Mouse (Mus musculus): Measurements from ENCODE around the gene Ptprm. TPM values are rescaled to one million over a fixed set of nuclear protein-coding genes. Genes with fewer than 3 reads are reported as not detected.

Gene Ptprm
- polyA plus RNA-seq, 1 experiment from 2014 or later: 7.0 TPM

GRCm38 (mm10) chr17:67363377-67364070 lies 9.3 kb upstream of the Ptprm start:
- H3K9me3 ChIP-seq (ENCODE audit: control insufficient read depth, low read length): no peaks in the 10 kb centered on the region
- 78% methylated on average over 11 of the region's 11 CpGs for WGBS
- ATAC-seq: no peak
- H3K4me3 ChIP-seq (ENCODE audit: low read length): no peak overlapping the region
- no peak overlapping the region for H3K9ac ChIP-seq (ENCODE audit: low read depth, low read length)
- H3K4me2 ChIP-seq (ENCODE audit: low read depth, low read length): no peak overlapping the region
- H3K27ac ChIP-seq (ENCODE audit: low read length): no peak overlapping the region
- no peaks in the 10 kb centered on the region for H3K27me3 ChIP-seq (replicated peaks; ENCODE audit: control insufficient read depth, insufficient read depth, low read length)
- no peaks in the 10 kb centered on the region for H3K36me3 ChIP-seq (ENCODE audit: control insufficient read depth, insufficient read depth, low read length)
- H3K4me1 ChIP-seq (ENCODE audit: control insufficient read depth, insufficient read depth, low read length): no peaks in the 10 kb centered on the region

- H3K4me1 ChIP-seq (ENCODE audit: control insufficient read depth, insufficient read depth, low read length): no peaks in the 10 kb centered on the region
- H3K9ac ChIP-seq (ENCODE audit: low read depth, low read length): no peak overlapping the region
- H3K9me3 ChIP-seq (ENCODE audit: control insufficient read depth, low read length): no peaks in the 10 kb centered on the region
- H3K27ac ChIP-seq (ENCODE audit: low read length): no peak overlapping the region
- H3K4me3 ChIP-seq (ENCODE audit: low read length): no peak overlapping the region
- WGBS: 91% methylated on average over 6 of the region's 6 CpGs
- no peaks in the 10 kb centered on the region for H3K27me3 ChIP-seq (replicated peaks; ENCODE audit: control insufficient read depth, insufficient read depth, low read length)
- H3K4me2 ChIP-seq (ENCODE audit: low read depth, low read length): no peak overlapping the region
- no peaks in the 10 kb centered on the region for H3K36me3 ChIP-seq (ENCODE audit: control insufficient read depth, insufficient read depth, low read length)
- ATAC-seq: no peak
Observed at GRCm38 (mm10) chr17:67362131-67362530, 7.9 kb upstream of the Ptprm start.

GRCm38 (mm10) chr17:67360606-67361005 lies 6.3 kb upstream of the Ptprm start:
- 24% methylated on average over 3 of the region's 3 CpGs for WGBS
- H3K27me3 ChIP-seq (replicated peaks; ENCODE audit: control insufficient read depth, insufficient read depth, low read length): no peaks in the 10 kb centered on the region
- no peak overlapping the region for H3K4me2 ChIP-seq (ENCODE audit: low read depth, low read length)
- no peak overlapping the region for H3K27ac ChIP-seq (ENCODE audit: low read length)
- no peaks in the 10 kb centered on the region for H3K9me3 ChIP-seq (ENCODE audit: control insufficient read depth, low read length)
- H3K36me3 ChIP-seq (ENCODE audit: control insufficient read depth, insufficient read depth, low read length): no peaks in the 10 kb centered on the region
- no peaks in the 10 kb centered on the region for H3K4me1 ChIP-seq (ENCODE audit: control insufficient read depth, insufficient read depth, low read length)
- H3K9ac ChIP-seq (ENCODE audit: low read depth, low read length): no peak overlapping the region
- H3K4me3 ChIP-seq (ENCODE audit: low read length): no peak overlapping the region
- ATAC-seq: no peak

- Histone ChIP-seq H3K4me2 (ENCODE audit: low read depth, low read length) (no peak overlapping the region), H3K9ac (ENCODE audit: low read depth, low read length) (no peak overlapping the region), H3K36me3 (ENCODE audit: control insufficient read depth, insufficient read depth, low read length) (no peaks in the 10 kb centered on the region), H3K9me3 (ENCODE audit: control insufficient read depth, low read length) (no peaks in the 10 kb centered on the region), H3K27ac (ENCODE audit: low read length) (no peak overlapping the region), H3K27me3 (replicated peaks; ENCODE audit: control insufficient read depth, insufficient read depth, low read length) (no peaks in the 10 kb centered on the region; the same call in 1 of the 2 replicates), H3K4me3 (ENCODE audit: low read length) (no peak overlapping the region), H3K4me1 (ENCODE audit: control insufficient read depth, insufficient read depth, low read length) (no peaks in the 10 kb centered on the region)
- no peak for ATAC-seq
- 86% methylated on average over 5 of the region's 5 CpGs for WGBS
Observed at GRCm38 (mm10) chr17:67359578-67359977, 5.3 kb upstream of the Ptprm start.

GRCm38 (mm10) chr17:67358541-67358940 lies 4.3 kb upstream of the Ptprm start:
- Histone ChIP-seq H3K4me2 (ENCODE audit: low read depth, low read length) (no peak overlapping the region), H3K27me3 (replicated peaks; ENCODE audit: control insufficient read depth, insufficient read depth, low read length) (no peaks in the 10 kb centered on the region; the same call in 1 of the 2 replicates), H3K36me3 (ENCODE audit: control insufficient read depth, insufficient read depth, low read length) (no peaks in the 10 kb centered on the region), H3K27ac (ENCODE audit: low read length) (no peak overlapping the region), H3K4me3 (ENCODE audit: low read length) (no peak overlapping the region), H3K9me3 (ENCODE audit: control insufficient read depth, low read length) (no peaks in the 10 kb centered on the region), H3K4me1 (ENCODE audit: control insufficient read depth, insufficient read depth, low read length) (no peaks in the 10 kb centered on the region), H3K9ac (ENCODE audit: low read depth, low read length) (no peak overlapping the region)
- 66% methylated on average over 7 of the region's 7 CpGs for WGBS
- no peak for ATAC-seq

GRCm38 (mm10) chr17:67357191-67357590 lies 2.9 kb upstream of the Ptprm start:
- 78% methylated on average over 4 of the region's 4 CpGs for whole genome bisulfite sequencing
- no peak for ATAC-seq
- Histone ChIP-seq H3K4me3 (ENCODE audit: low read length) (no peak overlapping the region), H3K27me3 (replicated peaks; ENCODE audit: control insufficient read depth, insufficient read depth, low read length) (peaks cover 8% of the 10 kb centered on the region; the same call in 1 of the 2 replicates), H3K36me3 (ENCODE audit: control insufficient read depth, insufficient read depth, low read length) (no peaks in the 10 kb centered on the region), H3K9ac (ENCODE audit: low read depth, low read length) (no peak overlapping the region), H3K4me1 (ENCODE audit: control insufficient read depth, insufficient read depth, low read length) (peaks cover 5% of the 10 kb centered on the region; the same call in 1 of the 2 replicates), H3K4me2 (ENCODE audit: low read depth, low read length) (no peak overlapping the region), H3K27ac (ENCODE audit: low read length) (no peak overlapping the region), H3K9me3 (ENCODE audit: control insufficient read depth, low read length) (no peaks in the 10 kb centered on the region)

- Histone ChIP-seq H3K27me3 (replicated peaks; ENCODE audit: control insufficient read depth, insufficient read depth, low read length) (peaks cover 11% of the 10 kb centered on the region; the same call in 1 of the 2 replicates), H3K27ac (ENCODE audit: low read length) (no peak overlapping the region), H3K4me3 (ENCODE audit: low read length) (peak overlapping the region; percentile 81; the same call in 1 of the 2 replicates), H3K9ac (ENCODE audit: low read depth, low read length) (no peak overlapping the region; the same call in 1 of the 2 replicates), H3K9me3 (ENCODE audit: control insufficient read depth, low read length) (no peaks in the 10 kb centered on the region), H3K4me1 (ENCODE audit: control insufficient read depth, insufficient read depth, low read length) (peaks cover 12% of the 10 kb centered on the region), H3K36me3 (ENCODE audit: control insufficient read depth, insufficient read depth, low read length) (no peaks in the 10 kb centered on the region), H3K4me2 (ENCODE audit: low read depth, low read length) (0 out of 2 replicates have a peak overlapping the region, but pooled peaks have one; percentile 6)
- no peak for ATAC-seq
- WGBS: 37% methylated on average over 5 of the region's 5 CpGs
Observed at GRCm38 (mm10) chr17:67355251-67355650, 994 bp upstream of the Ptprm start.

- under 1% methylated on average over 58 of the region's 68 CpGs for WGBS
- Histone ChIP-seq H3K9me3 (ENCODE audit: control insufficient read depth, low read length) (no peaks in the 10 kb centered on the region), H3K9ac (ENCODE audit: low read depth, low read length) (peak overlapping the region; percentile 84), H3K27me3 (replicated peaks; ENCODE audit: control insufficient read depth, insufficient read depth, low read length) (peaks cover 11% of the 10 kb centered on the region; the same call in 1 of the 2 replicates), H3K27ac (ENCODE audit: low read length) (peak overlapping the region; percentile 51), H3K36me3 (ENCODE audit: control insufficient read depth, insufficient read depth, low read length) (no peaks in the 10 kb centered on the region), H3K4me1 (ENCODE audit: control insufficient read depth, insufficient read depth, low read length) (peaks cover 12% of the 10 kb centered on the region), H3K4me3 (ENCODE audit: low read length) (peak overlapping the region; percentile 81), H3K4me2 (ENCODE audit: low read depth, low read length) (peak overlapping the region; percentile 93)
- ATAC-seq: peak; percentile 61
Observed at GRCm38 (mm10) chr17:67353796-67354450, 334 bp downstream of the Ptprm start.

- no peaks in the 10 kb centered on the region for H3K36me3 ChIP-seq (ENCODE audit: control insufficient read depth, insufficient read depth, low read length)
- H3K9me3 ChIP-seq (ENCODE audit: control insufficient read depth, low read length): no peaks in the 10 kb centered on the region
- H3K4me1 ChIP-seq (ENCODE audit: control insufficient read depth, insufficient read depth, low read length): peaks cover 12% of the 10 kb centered on the region
- H3K4me2 ChIP-seq (ENCODE audit: low read depth, low read length): peak overlapping the region; percentile 93
- H3K9ac ChIP-seq (ENCODE audit: low read depth, low read length): peak overlapping the region; percentile 84
- peaks cover 11% of the 10 kb centered on the region; the same call in 1 of the 2 replicates for H3K27me3 ChIP-seq (replicated peaks; ENCODE audit: control insufficient read depth, insufficient read depth, low read length)
- peak overlapping the region; percentile 81 for H3K4me3 ChIP-seq (ENCODE audit: low read length)
- WGBS: 3% methylated on average over 50 of the region's 50 CpGs
- peak; percentile 31 for ATAC-seq
- H3K27ac ChIP-seq (ENCODE audit: low read length): peak overlapping the region; percentile 51
Observed at GRCm38 (mm10) chr17:67352956-67353795, 1.1 kb downstream of the Ptprm start.

Data from intestine, embryonic 16.5 days (tissue).